Mouse (Mus musculus): ENCODE measurements around the gene Ilf2. TPM values are rescaled to one million over a fixed set of nuclear protein-coding genes. Genes with fewer than 3 reads are reported as not detected.

Ilf2 gene
- polyA plus RNA-seq (2014; fragmentation: Nextera tagmentation; extraction: Ambion mirVana), result 364 and 368 TPM in 2 replicates

- under 1% methylated on average over 45 of the region's 45 CpGs for WGBS
- peak within 1 kb of the TSS; percentile 85 for H3K9ac ChIP-seq (ENCODE audit: low read depth, low read length)
- H3K4me1 ChIP-seq (replicated peaks; ENCODE audit: control insufficient read depth, insufficient read depth, low read length), result 0 out of 2 replicates have a peak, but pooled peaks cover 2% of the 10 kb centered on the region
- ATAC-seq (ENCODE audit: low FRiP score) (peak; percentile 99), DNase-seq (ENCODE audit: low spot score) (peak; percentile 98)
- peak within 1 kb of the TSS; percentile 91 for H3K27ac ChIP-seq (ENCODE audit: low read depth, low read length)
- H3K27me3 ChIP-seq (ENCODE audit: control insufficient read depth, insufficient read depth, low read length), result no peaks in the 10 kb centered on the region
- peak within 1 kb of the TSS; percentile 84 for H3K4me2 ChIP-seq (replicated peaks; ENCODE audit: low read depth, low read length)
- H3K4me3 ChIP-seq (ENCODE audit: low read depth, low read length), result peak within 1 kb of the TSS; percentile 83
- peaks cover 7% of the 10 kb centered on the region for H3K36me3 ChIP-seq (ENCODE audit: control insufficient read depth, insufficient read depth, low read length)
- H3K9me3 ChIP-seq (ENCODE audit: control insufficient read depth, low read length), result no peaks in the 10 kb centered on the region
These were observed at the start of gene Ilf2 for GRCm38 (mm10) chr3:90475831-90476611. Gene Ilf2 (plus strand): TSS chr3:90476126.

- WGBS, result 85% methylated on average over 1 of the region's 1 CpGs
These were observed 48.4 kb upstream of the Ilf2 start for GRCm38 (mm10) chr3:90427574-90427973.

GRCm38 (mm10) chr3:90428186-90428585, 47.7 kb upstream of the Ilf2 start:
- H3K27me3 ChIP-seq (ENCODE audit: control insufficient read depth, insufficient read depth, low read length), result no peaks in the 10 kb centered on the region
- H3K27ac ChIP-seq (ENCODE audit: low read depth, low read length), result no peak overlapping the region
- ATAC-seq (ENCODE audit: low FRiP score) (no peak), DNase-seq (ENCODE audit: low spot score) (no peak)
- no peaks in the 10 kb centered on the region for H3K9me3 ChIP-seq (ENCODE audit: control insufficient read depth, low read length)
- peaks cover 6% of the 10 kb centered on the region for H3K4me1 ChIP-seq (replicated peaks; ENCODE audit: control insufficient read depth, insufficient read depth, low read length)
- 87% methylated on average over 6 of the region's 6 CpGs for WGBS
- no peak overlapping the region for H3K4me2 ChIP-seq (replicated peaks; ENCODE audit: low read depth, low read length)
- 0 out of 2 replicates have a peak, but pooled peaks cover 5% of the 10 kb centered on the region for H3K36me3 ChIP-seq (ENCODE audit: control insufficient read depth, insufficient read depth, low read length)
- H3K4me3 ChIP-seq (ENCODE audit: low read depth, low read length), result no peak overlapping the region
- no peak overlapping the region for H3K9ac ChIP-seq (ENCODE audit: low read depth, low read length)

More at GRCm38 (mm10) chr3:90427574-90427973, 48.4 kb upstream of the Ilf2 start:
- Histone ChIP-seq H3K36me3 (ENCODE audit: control insufficient read depth, insufficient read depth, low read length) (0 out of 2 replicates have a peak, but pooled peaks cover 6% of the 10 kb centered on the region), H3K9me3 (ENCODE audit: control insufficient read depth, low read length) (no peaks in the 10 kb centered on the region), H3K27ac (ENCODE audit: low read depth, low read length) (no peak overlapping the region), H3K4me3 (ENCODE audit: low read depth, low read length) (no peak overlapping the region), H3K4me1 (replicated peaks; ENCODE audit: control insufficient read depth, insufficient read depth, low read length) (peaks cover 6% of the 10 kb centered on the region), H3K27me3 (ENCODE audit: control insufficient read depth, insufficient read depth, low read length) (no peaks in the 10 kb centered on the region), H3K4me2 (replicated peaks; ENCODE audit: low read depth, low read length) (no peak overlapping the region), H3K9ac (ENCODE audit: low read depth, low read length) (no peak overlapping the region)
- ATAC-seq (ENCODE audit: low FRiP score), result no peak
- DNase-seq (ENCODE audit: low spot score), result no peak

GRCm38 (mm10) chr3:90429576-90429975, 46.4 kb upstream of the Ilf2 start:
- DNase-seq (ENCODE audit: low spot score) (no peak), ATAC-seq (ENCODE audit: low FRiP score) (no peak)
- Histone ChIP-seq H3K4me2 (replicated peaks; ENCODE audit: low read depth, low read length) (no peak overlapping the region), H3K27me3 (ENCODE audit: control insufficient read depth, insufficient read depth, low read length) (no peaks in the 10 kb centered on the region), H3K9ac (ENCODE audit: low read depth, low read length) (no peak overlapping the region), H3K36me3 (ENCODE audit: control insufficient read depth, insufficient read depth, low read length) (no peaks in the 10 kb centered on the region), H3K4me1 (replicated peaks; ENCODE audit: control insufficient read depth, insufficient read depth, low read length) (peaks cover 6% of the 10 kb centered on the region), H3K9me3 (ENCODE audit: control insufficient read depth, low read length) (no peaks in the 10 kb centered on the region), H3K4me3 (ENCODE audit: low read depth, low read length) (no peak overlapping the region), H3K27ac (ENCODE audit: low read depth, low read length) (no peak overlapping the region)
- WGBS, result 86% methylated on average over 3 of the region's 3 CpGs

GRCm38 (mm10) chr3:90432348-90432747, 43.6 kb upstream of the Ilf2 start:
- Histone ChIP-seq H3K4me1 (replicated peaks; ENCODE audit: control insufficient read depth, insufficient read depth, low read length) (peaks cover 6% of the 10 kb centered on the region), H3K27me3 (ENCODE audit: control insufficient read depth, insufficient read depth, low read length) (no peaks in the 10 kb centered on the region), H3K36me3 (ENCODE audit: control insufficient read depth, insufficient read depth, low read length) (no peaks in the 10 kb centered on the region), H3K27ac (ENCODE audit: low read depth, low read length) (no peak overlapping the region), H3K4me3 (ENCODE audit: low read depth, low read length) (peak overlapping the region; percentile 61), H3K4me2 (replicated peaks; ENCODE audit: low read depth, low read length) (peak overlapping the region; percentile 99), H3K9me3 (ENCODE audit: control insufficient read depth, low read length) (no peaks in the 10 kb centered on the region), H3K9ac (ENCODE audit: low read depth, low read length) (peak overlapping the region; percentile 78)
- 19% methylated on average over 2 of the region's 2 CpGs for WGBS
- ATAC-seq (ENCODE audit: low FRiP score) (no peak), DNase-seq (ENCODE audit: low spot score) (no peak)

GRCm38 (mm10) chr3:90432811-90433219, 43.1 kb upstream of the Ilf2 start:
- Histone ChIP-seq H3K9me3 (ENCODE audit: control insufficient read depth, low read length) (no peaks in the 10 kb centered on the region), H3K27ac (ENCODE audit: low read depth, low read length) (peak overlapping the region; percentile 89), H3K4me2 (replicated peaks; ENCODE audit: low read depth, low read length) (peak overlapping the region; percentile 99), H3K36me3 (ENCODE audit: control insufficient read depth, insufficient read depth, low read length) (no peaks in the 10 kb centered on the region), H3K4me1 (replicated peaks; ENCODE audit: control insufficient read depth, insufficient read depth, low read length) (peaks cover 6% of the 10 kb centered on the region), H3K27me3 (ENCODE audit: control insufficient read depth, insufficient read depth, low read length) (no peaks in the 10 kb centered on the region), H3K4me3 (ENCODE audit: low read depth, low read length) (peak overlapping the region; percentile 61), H3K9ac (ENCODE audit: low read depth, low read length) (peak overlapping the region; percentile 78)
- ATAC-seq (ENCODE audit: low FRiP score), result peak; percentile 56
- DNase-seq (ENCODE audit: low spot score), result no peak
- WGBS, result 1% methylated on average over 10 of the region's 12 CpGs

GRCm38 (mm10) chr3:90433381-90434020, 42.4 kb upstream of the Ilf2 start, which contains the start of gene Ints3:
Gene Ints3 (minus strand): TSS chr3:90433622.
- H3K27ac ChIP-seq (ENCODE audit: low read depth, low read length), result peak within 1 kb of the TSS; percentile 89
- WGBS, result 1% methylated on average over 51 of the region's 52 CpGs
- H3K4me1 ChIP-seq (replicated peaks; ENCODE audit: control insufficient read depth, insufficient read depth, low read length), result peaks cover 6% of the 10 kb centered on the region
- DNase-seq (ENCODE audit: low spot score) (peak; percentile 99), ATAC-seq (ENCODE audit: low FRiP score) (peak; percentile 99)
- H3K4me2 ChIP-seq (replicated peaks; ENCODE audit: low read depth, low read length), result peak within 1 kb of the TSS; percentile 99
- peak within 1 kb of the TSS; percentile 78 for H3K9ac ChIP-seq (ENCODE audit: low read depth, low read length)
- H3K9me3 ChIP-seq (ENCODE audit: control insufficient read depth, low read length), result no peaks in the 10 kb centered on the region
- H3K36me3 ChIP-seq (ENCODE audit: control insufficient read depth, insufficient read depth, low read length), result no peaks in the 10 kb centered on the region
- peak within 1 kb of the TSS; percentile 61 for H3K4me3 ChIP-seq (ENCODE audit: low read depth, low read length)
- H3K27me3 ChIP-seq (ENCODE audit: control insufficient read depth, insufficient read depth, low read length), result no peaks in the 10 kb centered on the region

- Histone ChIP-seq H3K9ac (ENCODE audit: low read depth, low read length) (peak overlapping the region; percentile 66), H3K4me3 (ENCODE audit: low read depth, low read length) (peak overlapping the region; percentile 61), H3K4me1 (replicated peaks; ENCODE audit: control insufficient read depth, insufficient read depth, low read length) (peaks cover 6% of the 10 kb centered on the region), H3K9me3 (ENCODE audit: control insufficient read depth, low read length) (no peaks in the 10 kb centered on the region), H3K36me3 (ENCODE audit: control insufficient read depth, insufficient read depth, low read length) (no peaks in the 10 kb centered on the region), H3K27ac (ENCODE audit: low read depth, low read length) (no peak overlapping the region), H3K27me3 (ENCODE audit: control insufficient read depth, insufficient read depth, low read length) (no peaks in the 10 kb centered on the region), H3K4me2 (replicated peaks; ENCODE audit: low read depth, low read length) (peak overlapping the region; percentile 73)
- 61% methylated on average over 11 of the region's 11 CpGs for WGBS
- ATAC-seq (ENCODE audit: low FRiP score) (no peak), DNase-seq (ENCODE audit: low spot score) (no peak)
These were observed 41.7 kb upstream of the Ilf2 start for GRCm38 (mm10) chr3:90434073-90434730.

Data from hindbrain, embryonic 11.5 days (tissue).